Mouse (Mus musculus) forebrain, embryonic 11.5 days (tissue): ENCODE measurements around the gene Naaladl2. TPM values are rescaled to one million over a fixed set of nuclear protein-coding genes. Genes with fewer than 3 reads are reported as not detected.

Experiments
- ATAC-seq: fragments of 200-750 bp; cut with Nextera tagmentation; replicated peaks from 2 replicates; pipeline ENCODE4 v1.8.0; 2017; ENCODE audit warnings: moderate TSS enrichment; ENCODE audit not compliant: low FRiP score
- DNase-seq: peaks from one replicate; pipeline ENCODE4 v3.0.0-alpha.2; 2017; ENCODE audit warnings: low spot score
- H3K27ac ChIP-seq: fragments of 300-500 bp; sonication (generic); 2 replicates; pipeline ENCODE4 v1.5.1; 2014; ENCODE audit warnings: low read depth, low read length
- H3K27me3 ChIP-seq: fragments of 300-500 bp; sonication (generic); 2 replicates; pipeline ENCODE4 v1.6.1; 2014; ENCODE audit warnings: mild to moderate bottlenecking, low read length, mixed read lengths; ENCODE audit not compliant: control insufficient read depth, insufficient read depth
- H3K36me3 ChIP-seq: fragments of 300-500 bp; sonication (generic); 2 replicates; pipeline ENCODE4 v1.6.1; 2014; ENCODE audit warnings: mild to moderate bottlenecking, low read length, moderate library complexity, mixed read lengths; ENCODE audit not compliant: control insufficient read depth, insufficient read depth
- H3K4me1 ChIP-seq: fragments of 300-500 bp; sonication (generic); replicated peaks from 2 replicates; pipeline ENCODE4 v1.6.1; 2014; ENCODE audit warnings: low read length, mixed read lengths; ENCODE audit not compliant: control insufficient read depth, insufficient read depth
- H3K4me2 ChIP-seq: fragments of 300-500 bp; sonication (generic); 2 replicates; pipeline ENCODE4 v1.6.1; 2014; ENCODE audit warnings: low read depth, mild to moderate bottlenecking, low read length, moderate library complexity, mixed read lengths; ENCODE audit not compliant: severe bottlenecking
- H3K4me3 ChIP-seq: fragments of 300-500 bp; sonication (generic); 2 replicates; pipeline ENCODE4 v1.5.1; 2014; ENCODE audit warnings: low read depth, low read length
- H3K9ac ChIP-seq: fragments of 300-500 bp; sonication (generic); 2 replicates; pipeline ENCODE4 v1.6.1; 2014; ENCODE audit warnings: low read length
- H3K9me3 ChIP-seq: fragments of 300-500 bp; sonication (generic); 2 replicates; pipeline ENCODE4 v1.6.1; 2016; ENCODE audit warnings: low read length, mixed read lengths; ENCODE audit not compliant: control insufficient read depth
- WGBS: fragments of 180-500 bp; shearing (Covaris S2); extraction: QIAGEN DNeasy Blood & Tissue Kit; methylation state at CpG from one replicate; pipeline ENCODE4 v1.1.7; 2014; 5-methylcytosine and 5-hydroxymethylcytosine counted together
- polyA plus RNA-seq: library from polyadenylated mRNA; unstranded; fragments of >200 nt; fragmentation: Nextera tagmentation; extraction: Ambion mirVana; gene quantifications from 2 replicates; pipeline ENCODE4 v1.2.1, GENCODE M21; 2014

Gene Naaladl2
- polyA plus RNA-seq, 1 experiment from 2014 or later, result 0.48 TPM

DNA sequence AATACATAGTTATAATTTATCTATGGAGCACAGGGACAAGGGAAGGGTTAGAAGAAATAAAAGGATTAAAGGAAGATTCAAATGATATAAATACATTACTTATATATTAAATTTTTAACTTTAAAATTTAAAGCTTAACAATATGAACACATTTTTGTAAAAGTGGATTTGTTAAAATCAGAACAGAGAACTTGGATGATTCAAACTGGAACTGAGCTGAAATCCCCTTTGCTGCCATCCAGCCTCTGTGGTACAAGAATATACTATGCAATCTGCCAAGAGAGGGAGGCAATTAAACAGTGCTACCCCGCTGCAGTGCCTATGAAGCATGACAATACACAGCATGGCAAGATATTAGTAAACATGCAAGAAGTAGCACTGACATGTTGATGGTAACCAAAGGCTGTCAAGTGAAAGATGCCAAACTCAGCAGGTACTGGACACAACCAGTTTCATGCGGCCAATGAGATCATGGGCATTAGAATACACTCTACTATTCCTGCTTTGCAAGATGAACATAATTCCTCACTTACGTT is 238.6 kb downstream of the Naaladl2 start:
- Histone ChIP-seq H3K36me3 (no peaks in the 10 kb centered on the region), H3K4me3 (no peak overlapping the region), H3K27ac (no peak overlapping the region), H3K27me3 (no peaks in the 10 kb centered on the region), H3K4me1 (no peaks in the 10 kb centered on the region), H3K4me2 (no peak overlapping the region), H3K9ac (no peak overlapping the region), H3K9me3 (no peaks in the 10 kb centered on the region)
- DNase-seq (no peak), ATAC-seq (no peak)
- WGBS, result 93% methylated on average over 3 of the region's 3 CpGs

DNA sequence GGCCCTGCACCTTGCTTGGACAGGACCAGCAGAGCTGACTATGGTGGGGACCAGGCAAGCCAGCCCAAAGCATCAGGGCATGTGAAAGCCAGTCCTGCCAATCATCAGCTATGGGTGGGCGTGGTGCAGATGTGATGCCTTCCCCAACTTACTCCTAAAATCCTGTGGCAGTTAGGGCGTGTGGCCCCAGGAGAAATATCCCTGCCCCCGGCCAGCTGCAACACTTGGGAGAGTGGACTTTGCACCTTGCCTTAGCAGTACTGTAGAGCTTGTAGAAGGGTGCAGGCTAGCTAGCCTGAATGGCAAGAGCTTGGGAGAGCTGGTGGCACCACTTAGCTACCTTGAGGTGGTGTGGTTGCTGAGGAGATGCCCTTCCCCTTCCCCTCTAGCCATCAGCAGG is 255.3 kb downstream of the Naaladl2 start:
- DNase-seq, result no peak
- Histone ChIP-seq H3K27ac (no peak overlapping the region), H3K4me3 (no peak overlapping the region), H3K4me1 (no peaks in the 10 kb centered on the region), H3K4me2 (no peak overlapping the region), H3K9ac (no peak overlapping the region), H3K9me3 (no peaks in the 10 kb centered on the region), H3K36me3 (no peaks in the 10 kb centered on the region), H3K27me3 (no peaks in the 10 kb centered on the region)
- WGBS, result 75% methylated on average over 3 of the region's 3 CpGs
- no peak for ATAC-seq

DNA sequence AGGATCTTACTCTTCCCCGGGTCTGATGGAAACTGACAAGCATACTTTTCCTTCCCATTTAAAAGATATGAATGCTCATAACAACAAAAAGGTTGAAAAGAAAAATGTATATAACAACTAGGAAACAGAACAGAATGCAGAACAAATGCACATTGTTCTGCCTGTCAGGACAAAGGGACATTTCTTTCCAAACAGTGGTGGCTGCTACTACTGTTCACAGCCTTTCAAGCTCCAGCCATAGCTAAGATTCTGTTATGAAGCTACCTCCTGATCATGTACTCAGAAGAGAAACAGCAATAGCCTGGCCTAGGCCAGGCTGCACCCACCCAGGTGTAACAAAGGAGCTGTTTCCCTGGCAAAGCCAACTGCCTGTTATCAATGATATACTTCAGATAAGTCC is 271.8 kb downstream of the Naaladl2 start:
- no peak for DNase-seq
- H3K27me3 ChIP-seq, result no peaks in the 10 kb centered on the region
- no peak overlapping the region for H3K27ac ChIP-seq
- H3K9ac ChIP-seq, result no peak overlapping the region
- H3K36me3 ChIP-seq, result no peaks in the 10 kb centered on the region
- no peaks in the 10 kb centered on the region for H3K4me1 ChIP-seq
- H3K4me3 ChIP-seq, result no peak overlapping the region
- no peak overlapping the region for H3K4me2 ChIP-seq
- H3K9me3 ChIP-seq, result no peaks in the 10 kb centered on the region
- ATAC-seq, result no peak
- 96% methylated on average over 1 of the region's 1 CpGs for WGBS

DNA sequence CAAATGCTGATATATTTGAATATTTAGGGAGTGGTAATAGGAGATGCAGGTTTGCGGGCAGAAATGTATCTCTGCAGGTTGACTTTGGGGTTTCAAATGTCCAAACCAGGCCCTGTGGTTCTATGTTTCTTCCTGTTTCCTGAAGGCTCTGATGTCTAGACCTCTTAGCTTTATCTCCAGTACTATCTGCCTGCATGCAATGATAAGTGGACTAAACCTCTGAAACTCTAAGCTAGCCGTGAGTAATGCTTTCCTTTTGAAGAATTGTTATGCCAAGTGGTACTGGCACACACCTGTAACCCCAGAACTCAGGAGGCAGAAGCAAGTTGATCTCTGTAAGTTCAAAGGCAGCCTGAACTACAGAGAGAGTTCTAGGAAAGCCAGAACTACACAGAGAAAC is 291.1 kb downstream of the Naaladl2 start:
- DNase-seq, result no peak
- Histone ChIP-seq H3K4me3 (no peak overlapping the region), H3K36me3 (no peaks in the 10 kb centered on the region), H3K9ac (no peak overlapping the region), H3K4me1 (no peaks in the 10 kb centered on the region), H3K9me3 (no peaks in the 10 kb centered on the region), H3K27ac (no peak overlapping the region), H3K4me2 (no peak overlapping the region), H3K27me3 (no peaks in the 10 kb centered on the region)
- ATAC-seq, result no peak
- 80% methylated on average over 2 of the region's 2 CpGs for WGBS

DNA sequence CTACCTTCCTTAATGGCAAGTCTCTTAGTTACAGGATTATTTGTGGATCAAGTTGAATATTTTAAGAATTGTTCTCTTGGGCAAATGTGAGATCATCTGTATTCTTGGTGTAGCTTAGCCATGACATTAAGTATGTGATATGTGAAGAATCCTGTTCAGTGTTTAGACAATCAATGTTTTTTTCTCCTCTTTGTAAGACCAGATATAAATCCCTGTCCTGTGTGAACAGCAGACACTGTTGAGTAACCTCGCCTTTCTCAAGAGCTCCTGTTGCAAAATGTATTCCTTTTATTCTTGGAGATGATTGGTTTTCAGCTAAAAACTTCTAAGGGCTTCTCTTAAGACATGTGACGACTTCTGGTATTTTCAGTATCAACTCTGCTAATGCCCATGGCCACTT is 347.3 kb downstream of the Naaladl2 start:
- no peak for DNase-seq
- Histone ChIP-seq H3K27ac (no peak overlapping the region), H3K4me3 (no peak overlapping the region), H3K36me3 (no peaks in the 10 kb centered on the region), H3K4me1 (no peaks in the 10 kb centered on the region), H3K27me3 (no peaks in the 10 kb centered on the region), H3K9me3 (no peaks in the 10 kb centered on the region), H3K4me2 (no peak overlapping the region), H3K9ac (no peak overlapping the region)
- ATAC-seq, result no peak
- WGBS, result 80% methylated on average over 2 of the region's 2 CpGs

DNA sequence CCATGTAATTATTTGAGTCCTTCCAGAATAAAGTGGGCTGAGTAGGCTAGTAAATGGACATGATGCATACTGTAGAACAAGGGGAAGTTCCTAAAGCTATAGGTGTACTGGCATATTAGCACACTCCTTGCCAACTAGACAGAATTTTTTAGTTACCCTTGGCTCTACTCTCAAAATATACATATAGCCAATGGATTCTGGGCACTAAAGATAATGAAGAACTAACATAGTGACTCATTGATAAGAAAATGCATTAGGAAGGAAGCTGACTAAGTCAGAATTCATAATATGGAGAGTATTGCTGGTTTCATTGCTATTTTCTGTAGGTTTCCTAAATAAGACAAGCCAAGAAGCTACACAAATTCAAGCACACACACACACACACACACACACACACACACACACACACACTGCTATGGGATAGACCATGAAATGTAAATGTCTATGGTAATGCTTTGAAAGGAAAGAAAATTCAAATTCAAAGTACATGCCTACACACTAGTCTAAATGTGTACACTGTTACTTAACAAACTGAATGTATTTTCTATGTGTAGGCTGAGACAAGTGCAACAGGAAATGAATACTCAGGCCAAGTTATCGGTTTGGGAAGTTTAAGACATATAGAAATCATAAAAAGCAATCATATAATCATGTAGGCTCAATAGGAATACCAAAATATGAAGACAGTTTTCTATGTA is 356.5 kb downstream of the Naaladl2 start:
- 88% methylated on average over 1 of the region's 1 CpGs for WGBS

DNA sequence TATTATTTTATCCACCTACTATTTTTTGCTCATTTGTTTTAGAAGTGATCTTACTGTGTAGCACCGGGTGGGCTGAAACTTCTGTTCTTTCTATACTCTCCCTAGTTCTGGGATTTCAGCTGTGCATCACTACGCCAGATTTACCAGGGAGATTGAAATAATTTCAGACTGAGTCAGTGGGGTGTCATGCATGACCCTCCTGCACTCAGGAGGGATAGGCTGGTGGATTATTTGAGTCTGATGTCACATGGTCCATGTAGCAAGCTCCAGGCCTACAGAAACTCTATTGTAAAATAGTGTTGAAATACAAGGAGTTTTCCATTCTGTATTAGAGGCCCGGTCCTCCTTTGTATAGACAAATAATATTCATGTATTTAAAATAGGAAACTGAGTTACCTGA is 360.0 kb downstream of the Naaladl2 start:
- WGBS, result 87% methylated on average over 3 of the region's 3 CpGs
- Histone ChIP-seq H3K27me3 (no peaks in the 10 kb centered on the region), H3K27ac (no peak overlapping the region), H3K9me3 (no peaks in the 10 kb centered on the region), H3K9ac (no peak overlapping the region), H3K4me3 (no peak overlapping the region), H3K36me3 (no peaks in the 10 kb centered on the region), H3K4me2 (no peak overlapping the region), H3K4me1 (no peaks in the 10 kb centered on the region)
- no peak for ATAC-seq
- DNase-seq, result no peak

More for the DNA sequence above, 356.5 kb downstream of the Naaladl2 start:
- no peak overlapping the region for H3K4me3 ChIP-seq
- no peaks in the 10 kb centered on the region for H3K9me3 ChIP-seq
- H3K4me1 ChIP-seq, result no peaks in the 10 kb centered on the region
- no peaks in the 10 kb centered on the region for H3K27me3 ChIP-seq
- ATAC-seq (no peak), DNase-seq (no peak)
- H3K4me2 ChIP-seq, result no peak overlapping the region
- no peak overlapping the region for H3K9ac ChIP-seq
- H3K27ac ChIP-seq, result no peak overlapping the region
- H3K36me3 ChIP-seq, result no peaks in the 10 kb centered on the region

DNA sequence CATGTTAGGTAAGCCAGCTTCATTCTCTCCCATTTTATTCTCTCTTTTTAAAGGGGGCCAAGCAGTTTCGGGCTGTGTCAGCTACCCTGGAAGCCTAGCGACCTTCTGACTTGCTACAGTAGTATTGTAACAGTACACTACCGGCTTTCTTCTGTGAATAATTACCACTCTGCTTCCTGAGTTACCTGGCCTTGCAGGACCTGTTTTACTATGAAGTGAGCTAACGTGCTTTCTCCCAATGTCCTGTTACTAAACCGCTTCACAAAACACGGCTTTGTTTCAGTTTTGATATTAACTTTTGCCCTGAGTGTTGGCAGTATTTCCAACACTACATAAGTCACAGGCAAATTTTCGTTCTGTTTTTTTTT is 360.6 kb downstream of the Naaladl2 start:
- Histone ChIP-seq H3K27ac (no peak overlapping the region), H3K4me2 (no peak overlapping the region), H3K4me1 (no peaks in the 10 kb centered on the region), H3K4me3 (no peak overlapping the region), H3K9ac (no peak overlapping the region), H3K27me3 (no peaks in the 10 kb centered on the region), H3K36me3 (no peaks in the 10 kb centered on the region), H3K9me3 (no peaks in the 10 kb centered on the region)
- ATAC-seq (no peak), DNase-seq (no peak)
- WGBS, result 80% methylated on average over 7 of the region's 7 CpGs

DNA sequence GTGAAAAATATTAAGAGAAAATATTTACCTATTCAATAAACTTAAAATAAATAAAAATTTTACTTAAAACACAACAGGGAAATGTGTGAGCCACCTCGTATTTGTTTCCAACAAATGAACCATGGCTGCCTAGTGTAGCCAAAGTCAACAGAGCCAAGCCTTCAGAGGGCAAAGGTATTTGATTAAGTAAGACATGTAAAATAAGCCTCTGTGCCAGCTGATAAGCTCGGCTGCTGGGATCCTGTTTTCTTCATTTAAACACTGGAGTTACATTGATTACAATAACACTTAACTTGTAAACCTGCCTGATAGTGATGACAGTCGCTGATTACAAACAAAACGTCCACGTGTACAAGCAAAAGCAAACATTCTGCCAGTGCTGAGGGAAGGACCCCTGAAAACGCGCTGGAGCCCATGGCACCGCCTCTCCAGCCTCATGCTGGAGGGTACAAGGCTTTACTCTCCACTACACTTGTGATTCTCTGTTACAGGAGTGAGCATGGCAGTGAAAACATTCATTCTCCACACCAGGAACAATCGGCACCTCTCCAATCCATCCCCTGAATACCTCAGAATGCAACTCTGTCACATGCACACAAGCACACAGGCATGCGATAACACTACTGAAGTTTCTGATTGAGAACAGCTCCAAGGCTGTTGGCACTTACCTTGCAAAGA is 361.1 kb downstream of the Naaladl2 start:
- Histone ChIP-seq H3K9ac (no peak overlapping the region), H3K4me1 (no peaks in the 10 kb centered on the region), H3K27ac (no peak overlapping the region), H3K9me3 (no peaks in the 10 kb centered on the region), H3K27me3 (no peaks in the 10 kb centered on the region), H3K4me3 (no peak overlapping the region), H3K4me2 (no peak overlapping the region), H3K36me3 (no peaks in the 10 kb centered on the region)
- WGBS, result 80% methylated on average over 10 of the region's 10 CpGs
- ATAC-seq, result no peak
- DNase-seq, result no peak
